Mouse (Mus musculus): ENCODE measurements at regions not wholly inside any gene's neighbourhood (a gene's known extent, or its start where the extent isn't known, plus 50 kb on each side); places are given as distances from the start of the nearest gene placed in this dataset.

DNA sequence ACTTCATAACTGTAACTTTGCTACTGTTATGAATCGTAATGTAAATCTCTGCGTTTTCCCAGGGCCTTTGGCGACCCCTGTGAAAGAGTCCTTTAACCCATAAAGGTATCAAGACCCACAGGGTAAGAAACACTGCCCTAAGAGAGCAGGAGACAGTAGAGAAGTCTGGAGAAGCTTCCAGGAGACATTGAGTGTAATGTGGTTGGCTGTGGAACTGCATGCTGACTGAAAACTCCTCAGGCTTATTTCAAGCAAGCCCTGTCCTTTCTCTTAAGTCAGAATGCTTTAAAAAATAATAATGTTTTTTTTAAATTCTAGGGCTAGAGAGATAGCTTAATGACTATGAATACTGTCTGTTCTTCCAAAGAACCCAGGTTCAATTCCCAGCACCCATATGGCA, 71.9 kb upstream of the Frmd6 start:
- TF ChIP-seq CTCF (IDR thresholded peaks at IDR 0.05) (no peak), POLR2A (IDR thresholded peaks at IDR 0.05; ENCODE audit: insufficient read depth, low read depth, low read length) (no peak)

Measured in heart, adult 2 months (tissue).